Mouse (Mus musculus): ENCODE data around the gene Susd3.

Gene Susd3

DNA sequence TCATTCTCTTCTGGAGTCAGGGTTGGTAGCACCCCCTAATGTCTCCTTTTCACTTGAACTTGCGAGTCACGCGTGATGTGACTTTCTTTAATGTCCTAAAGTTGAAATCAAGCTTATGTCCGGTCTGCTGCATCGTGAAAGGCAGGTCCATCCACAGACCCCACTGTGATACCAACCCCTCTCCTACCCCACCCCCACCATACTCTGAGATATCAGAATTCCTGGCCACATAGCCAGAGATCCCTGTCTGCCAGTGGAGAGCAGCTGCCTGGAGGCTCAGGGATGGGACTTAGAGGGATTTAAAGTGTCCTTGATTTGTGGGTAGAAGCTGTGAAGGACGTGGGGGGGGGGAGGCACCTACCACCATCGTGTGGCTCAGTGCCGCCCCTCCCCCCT lies at the start of gene Susd3:
Gene Susd3 (minus strand): TSS at position 240 of the 396 bp plus-strand sequence.
- in situ Hi-C loops (cut with MboI, MseI): no loop called here

DNA sequence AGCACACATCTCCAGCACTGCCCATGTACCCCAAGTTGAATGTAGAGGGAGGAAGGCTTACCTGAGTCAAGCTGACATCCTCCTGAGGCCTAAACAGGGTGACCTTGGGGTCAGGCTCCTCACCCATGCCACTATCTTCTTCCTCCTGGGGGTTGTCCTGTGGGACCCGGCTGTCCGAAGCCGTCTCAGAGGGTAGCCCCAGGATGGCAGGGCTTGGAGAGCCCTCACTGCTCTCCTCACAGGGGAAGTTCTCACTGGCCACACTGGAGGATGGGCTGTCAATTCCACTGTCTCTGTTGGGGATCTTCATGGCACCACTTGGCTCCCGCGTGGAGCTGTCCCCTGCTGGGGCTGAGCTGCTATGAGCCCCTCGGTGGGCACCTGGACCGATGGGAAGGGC lies 47.8 kb upstream of the Susd3 start:
- in situ Hi-C loops (cut with MboI, MseI): no loop called here

DNA sequence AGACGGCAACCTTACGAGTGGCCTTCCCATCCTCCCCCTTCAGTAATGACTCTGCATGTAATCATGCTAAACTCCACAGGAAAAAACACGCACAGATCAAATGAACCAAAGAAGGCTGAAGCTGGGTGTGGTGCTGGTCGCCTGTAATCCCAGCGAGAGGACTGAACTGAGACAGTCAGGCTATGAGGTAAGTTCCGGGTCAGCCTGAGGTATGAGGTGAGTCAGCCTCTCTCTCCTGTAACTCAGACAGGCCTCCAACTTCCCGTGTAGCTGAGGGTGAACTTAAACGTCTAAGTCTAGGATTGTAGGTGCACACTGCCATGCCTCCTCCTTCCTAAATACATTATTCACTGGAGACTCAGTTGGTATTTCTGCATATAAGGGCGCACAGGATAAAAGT lies 45.6 kb upstream of the Susd3 start:
- in situ Hi-C loops (cut with MboI, MseI): no loop called here

DNA sequence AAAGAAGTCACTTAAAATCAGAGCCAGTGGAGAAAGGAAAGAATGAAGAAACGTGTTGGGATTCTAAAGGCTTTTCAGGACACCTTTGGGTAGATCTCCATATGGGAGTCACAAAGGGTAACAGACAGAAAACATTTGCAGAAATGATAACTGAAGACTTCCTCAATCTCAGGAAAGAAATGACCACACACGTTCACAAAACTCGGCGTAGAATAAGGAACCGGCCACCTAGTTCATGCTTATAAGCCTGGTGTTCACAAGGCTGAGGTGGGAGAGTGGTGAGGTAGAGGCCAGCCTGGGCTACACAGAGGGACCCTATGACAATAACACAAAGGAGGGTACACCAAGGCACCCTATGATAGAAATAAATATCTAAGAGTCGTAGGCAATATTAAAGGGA lies 43.4 kb upstream of the Susd3 start:
- in situ Hi-C loops (cut with MboI, MseI): no loop called here

DNA sequence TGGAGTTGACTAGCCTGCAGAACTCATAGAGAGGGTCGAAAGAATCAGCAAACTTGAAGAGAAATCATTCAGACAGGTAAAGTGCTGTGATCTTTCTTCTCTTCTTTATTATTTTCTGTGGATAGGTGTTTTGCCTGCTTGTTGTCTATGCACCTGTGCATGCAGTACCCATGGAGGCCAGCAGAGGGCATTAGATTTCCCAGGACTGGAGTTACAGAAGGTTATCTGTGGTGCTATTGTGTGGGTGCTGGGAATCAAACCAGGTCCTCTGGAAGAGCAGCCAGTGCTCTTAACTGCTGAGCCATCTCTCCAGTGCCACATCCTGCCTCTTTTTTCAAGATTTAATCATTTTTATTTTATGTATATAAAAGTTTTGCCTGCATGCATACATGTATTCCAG lies 42.9 kb upstream of the Susd3 start:
- in situ Hi-C loops (cut with MboI, MseI): no loop called here

DNA sequence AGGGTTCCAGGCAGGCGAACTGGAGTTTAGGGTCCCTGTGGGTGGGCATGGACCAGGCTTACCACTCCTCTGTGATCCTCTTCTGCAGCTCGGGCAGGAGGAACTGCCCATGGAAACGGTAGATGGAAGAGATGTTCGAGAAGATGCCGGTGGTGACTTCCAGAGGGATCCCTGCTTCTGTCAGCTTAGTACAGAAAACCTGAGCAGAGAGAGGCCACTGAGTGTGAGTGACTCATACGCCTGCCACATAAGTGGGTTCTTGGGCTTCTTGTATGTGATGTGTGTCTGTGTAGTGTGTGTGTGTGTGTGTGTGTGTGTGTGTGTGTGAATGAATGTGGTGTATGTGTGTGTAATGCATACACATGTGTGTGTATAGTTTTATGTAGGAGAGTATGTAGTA lies 38.7 kb upstream of the Susd3 start:
- in situ Hi-C loops (cut with MboI, MseI): no loop called here

DNA sequence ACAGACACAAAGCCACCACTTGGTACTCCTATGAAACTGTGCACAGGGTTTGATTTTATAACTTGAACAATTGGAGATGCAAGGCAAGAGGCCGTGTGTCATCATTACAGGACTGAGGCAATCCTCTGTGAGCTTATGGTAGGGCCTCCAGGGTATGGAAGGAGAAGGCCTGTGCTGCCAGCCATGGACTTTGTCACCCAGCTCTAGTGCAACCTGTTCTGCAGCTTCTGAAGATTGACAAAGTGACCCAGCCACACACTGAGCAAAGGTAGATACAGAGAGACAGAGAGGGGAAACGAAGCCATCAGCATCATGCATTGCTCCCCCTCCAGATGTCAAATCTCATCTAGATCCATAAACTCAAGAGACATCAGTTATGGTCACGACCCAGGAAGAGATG lies 38.2 kb upstream of the Susd3 start:
- in situ Hi-C loops (cut with MboI, MseI): no loop called here

DNA sequence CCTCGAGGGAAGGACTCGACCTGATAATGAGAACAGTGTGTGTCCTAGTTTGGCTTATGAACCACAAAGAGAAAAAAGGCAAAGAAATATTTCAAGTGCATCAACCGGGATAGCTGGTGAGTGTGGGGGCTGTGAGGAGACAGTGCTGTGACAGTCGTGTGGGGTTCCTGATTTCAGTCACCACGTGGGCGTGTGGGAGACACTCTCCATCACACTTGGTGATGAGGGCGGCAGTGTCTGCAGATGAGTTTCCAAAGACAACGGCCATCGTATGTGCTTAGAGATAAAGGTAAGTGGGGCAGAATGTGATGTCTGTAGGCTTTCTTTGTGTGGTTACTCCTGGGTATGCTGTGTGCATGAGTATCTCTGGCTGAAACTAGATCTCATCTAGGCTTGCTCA lies 35.2 kb upstream of the Susd3 start:
- in situ Hi-C loops (cut with MboI, MseI): no loop called here

DNA sequence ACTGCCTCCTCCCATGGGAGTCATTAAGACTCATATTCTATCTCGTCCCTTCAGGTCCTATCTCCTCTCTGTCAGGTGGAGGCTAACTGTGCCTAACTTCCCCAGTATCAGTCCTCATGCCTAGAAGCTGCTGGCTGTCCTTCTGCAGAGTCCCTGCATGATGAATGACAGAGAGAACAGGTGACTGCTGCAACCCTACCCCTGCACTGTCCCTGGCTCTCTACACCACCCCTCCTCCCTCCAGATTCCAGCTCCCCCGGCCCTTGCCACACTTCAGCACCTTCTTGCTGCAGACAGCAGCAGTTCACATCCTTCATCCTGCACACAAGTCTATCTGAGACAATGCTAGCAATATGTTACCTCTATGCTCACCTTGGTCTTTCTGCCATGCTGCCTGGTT lies 33.7 kb upstream of the Susd3 start:
- in situ Hi-C loops (cut with MboI, MseI): no loop called here

DNA sequence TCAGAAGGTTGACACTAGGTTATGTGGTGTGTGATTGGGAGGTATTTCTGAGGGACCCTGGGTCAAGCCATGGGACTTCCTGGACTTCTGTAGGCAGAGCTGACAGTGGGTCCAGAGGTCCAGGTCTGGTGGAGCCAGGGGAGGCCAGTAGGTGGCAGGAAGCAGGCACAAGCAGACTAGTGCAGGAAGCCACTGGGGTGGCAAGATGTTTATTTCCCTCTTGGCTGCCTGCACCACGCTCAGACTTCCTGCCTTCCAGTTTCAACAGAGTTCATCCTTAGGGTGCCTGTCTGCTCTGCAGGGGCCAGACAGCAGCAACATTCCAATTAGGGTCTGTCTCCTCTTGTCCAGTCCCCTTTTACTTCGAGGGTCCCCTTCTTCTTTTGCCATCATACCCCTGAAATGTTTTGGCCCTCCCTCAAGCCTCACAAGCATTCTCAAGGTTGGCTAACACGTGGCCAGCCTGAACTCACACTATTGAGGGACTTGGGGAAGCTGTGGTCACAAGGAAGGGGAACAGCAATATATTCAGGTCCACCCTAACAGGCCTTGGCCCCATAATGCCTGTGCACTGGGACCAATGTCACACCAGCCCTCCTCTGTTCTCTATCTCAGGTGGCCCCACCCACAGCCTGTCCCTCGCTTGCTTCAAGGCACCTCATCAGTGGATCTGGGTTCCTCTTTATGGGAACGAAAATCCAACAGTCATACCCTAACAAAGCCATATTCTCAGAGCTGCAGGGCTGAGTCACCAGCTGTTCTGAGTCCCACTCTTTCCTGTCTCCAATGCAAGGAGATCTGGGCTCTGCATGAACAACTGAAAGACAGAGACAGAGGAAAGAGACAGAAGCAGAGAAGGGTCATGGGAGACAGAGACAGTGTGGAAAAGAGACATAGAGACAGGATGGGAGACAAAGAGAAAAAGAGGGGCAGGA lies 23.6 kb upstream of the Susd3 start:
- in situ Hi-C loops (cut with MboI, MseI): no loop called here

DNA sequence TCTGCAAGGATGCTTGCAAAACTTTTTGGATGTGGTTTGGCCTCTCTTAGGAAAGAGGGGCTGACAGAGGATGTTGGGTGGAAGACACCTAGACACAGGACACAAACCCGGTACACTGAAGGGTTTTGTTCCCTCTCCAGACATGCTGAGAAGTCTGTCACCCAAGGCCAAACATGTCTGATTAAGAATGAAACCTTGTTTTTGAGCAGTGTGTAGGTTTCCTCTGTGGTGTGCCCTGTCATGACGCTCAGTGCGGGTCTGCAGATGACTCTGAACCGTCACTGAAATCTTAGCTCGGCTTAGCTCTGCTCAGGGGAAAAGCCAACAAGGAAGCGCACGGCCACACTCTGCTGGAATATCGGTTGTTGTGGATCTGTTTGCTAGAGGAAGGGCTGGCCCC lies 22.0 kb upstream of the Susd3 start:
- in situ Hi-C loops (cut with MboI, MseI): no loop called here

DNA sequence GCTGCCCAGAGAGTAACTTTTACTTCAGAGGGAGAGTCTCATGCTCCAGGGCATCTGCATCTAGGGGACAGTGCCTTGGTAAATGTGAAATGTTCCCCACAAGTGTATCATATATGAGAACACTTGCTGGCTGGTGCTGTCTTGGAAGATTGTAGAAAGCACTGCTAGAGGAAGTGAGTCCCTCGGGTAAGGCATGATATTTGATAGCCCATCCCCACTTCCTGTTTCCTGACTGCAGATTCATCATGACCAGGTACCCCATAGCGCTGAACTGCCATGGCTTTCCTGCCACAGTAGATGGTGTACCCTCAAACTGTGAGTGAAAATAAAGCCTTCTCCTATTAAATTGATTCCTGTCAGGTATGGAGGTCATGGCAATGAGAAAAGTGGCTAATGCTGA lies 19.1 kb upstream of the Susd3 start:
- in situ Hi-C loops (cut with MboI, MseI): no loop called here

DNA sequence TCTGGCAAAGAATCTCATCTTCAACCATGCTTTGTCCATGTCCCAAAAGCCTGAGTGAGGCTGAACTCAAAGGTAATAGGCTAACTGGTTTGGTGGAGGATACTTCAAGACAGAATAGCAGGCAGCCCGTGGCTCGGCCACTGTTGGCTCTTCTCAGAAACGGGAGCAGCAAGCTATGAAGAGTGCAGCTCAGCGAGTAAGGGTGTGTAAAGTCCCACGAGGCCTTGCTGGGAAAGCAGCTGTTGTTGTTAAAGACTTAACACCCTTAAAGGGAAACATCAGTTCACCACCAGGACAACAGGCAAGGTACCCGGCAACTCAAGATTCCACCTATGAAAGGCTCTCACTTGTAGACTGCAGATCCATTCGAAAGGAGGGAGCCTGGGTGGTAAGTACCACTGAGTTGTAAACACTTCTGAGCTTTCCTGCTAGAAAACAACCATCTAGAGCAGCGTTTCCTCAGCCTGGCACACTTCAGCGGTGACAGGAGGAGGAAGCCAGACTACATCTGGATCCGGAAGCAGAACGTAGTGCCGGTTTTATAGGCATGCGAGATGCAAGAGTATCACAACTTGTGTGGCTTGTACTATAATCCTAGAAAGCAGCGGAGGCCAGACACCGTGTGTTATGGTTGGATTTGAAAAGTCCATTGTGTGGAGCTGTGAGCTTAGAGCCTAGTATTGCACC lies 11.7 kb upstream of the Susd3 start:
- in situ Hi-C loops (cut with MboI, MseI): no loop called here

DNA sequence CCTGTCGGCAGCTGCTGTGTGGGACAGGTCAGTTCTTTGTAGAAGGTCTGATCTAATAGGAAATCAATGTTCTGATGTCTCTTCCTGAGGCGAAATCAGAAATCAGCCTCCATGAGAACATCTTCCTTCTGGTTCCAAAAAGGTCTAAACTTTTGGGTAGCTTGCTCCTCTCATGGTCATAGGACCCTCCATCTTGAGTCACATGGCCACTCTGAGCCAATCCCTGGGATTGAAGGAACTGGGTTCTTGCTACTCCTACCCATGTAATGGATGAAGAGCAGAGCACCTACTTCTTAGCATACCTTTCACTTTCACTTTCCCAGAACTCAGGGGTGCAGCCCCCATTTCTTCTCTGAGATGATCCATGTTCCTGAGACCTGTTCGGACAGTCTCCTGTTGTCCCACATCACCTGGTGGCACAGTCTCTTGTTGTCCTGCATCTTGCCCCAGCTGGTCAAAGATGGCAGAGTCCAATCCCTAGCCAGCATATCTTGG lies 9.4 kb upstream of the Susd3 start:
- in situ Hi-C loops (cut with MboI, MseI): no loop called here

DNA sequence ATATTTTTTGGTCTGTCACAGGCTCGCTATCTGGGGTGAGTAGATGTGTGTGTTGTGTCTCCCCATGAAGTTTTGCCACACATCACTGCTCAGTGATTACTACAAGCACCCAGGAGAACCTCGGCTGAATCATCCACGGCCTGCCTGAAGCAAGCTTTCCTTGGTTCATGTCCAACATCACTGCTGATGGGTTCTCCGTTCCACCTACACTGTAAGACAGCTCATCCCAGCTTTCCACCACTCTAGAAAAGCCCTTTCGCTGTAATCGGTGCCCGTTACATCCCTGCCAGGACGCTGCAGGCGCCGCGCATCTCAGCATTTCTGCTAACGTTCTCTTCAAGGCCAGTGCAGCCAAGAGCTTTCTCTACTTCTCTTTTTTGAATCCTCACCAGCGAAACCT lies 4.2 kb upstream of the Susd3 start:
- in situ Hi-C loops (cut with MboI, MseI): no loop called here

DNA sequence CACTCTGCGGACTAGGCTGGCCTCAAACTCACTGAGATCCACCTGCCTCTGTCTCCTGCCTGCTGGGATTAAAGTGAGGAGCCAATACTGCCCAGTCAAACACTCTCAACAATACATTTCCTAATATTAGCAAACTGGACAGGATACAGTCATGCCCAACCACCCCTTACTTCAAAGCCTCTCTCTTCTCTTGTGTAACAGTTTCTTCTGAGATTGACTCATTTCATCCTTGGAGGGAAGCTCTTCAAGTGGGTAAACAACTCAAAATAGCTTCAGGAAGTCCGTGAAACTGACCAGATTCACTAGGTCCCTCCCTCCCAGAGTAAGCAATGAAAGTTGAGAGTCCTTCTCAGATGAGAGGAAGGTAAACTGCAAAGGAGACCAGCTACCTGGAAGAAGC lies 3.6 kb upstream of the Susd3 start:
- in situ Hi-C loops (cut with MboI, MseI): no loop called here

DNA sequence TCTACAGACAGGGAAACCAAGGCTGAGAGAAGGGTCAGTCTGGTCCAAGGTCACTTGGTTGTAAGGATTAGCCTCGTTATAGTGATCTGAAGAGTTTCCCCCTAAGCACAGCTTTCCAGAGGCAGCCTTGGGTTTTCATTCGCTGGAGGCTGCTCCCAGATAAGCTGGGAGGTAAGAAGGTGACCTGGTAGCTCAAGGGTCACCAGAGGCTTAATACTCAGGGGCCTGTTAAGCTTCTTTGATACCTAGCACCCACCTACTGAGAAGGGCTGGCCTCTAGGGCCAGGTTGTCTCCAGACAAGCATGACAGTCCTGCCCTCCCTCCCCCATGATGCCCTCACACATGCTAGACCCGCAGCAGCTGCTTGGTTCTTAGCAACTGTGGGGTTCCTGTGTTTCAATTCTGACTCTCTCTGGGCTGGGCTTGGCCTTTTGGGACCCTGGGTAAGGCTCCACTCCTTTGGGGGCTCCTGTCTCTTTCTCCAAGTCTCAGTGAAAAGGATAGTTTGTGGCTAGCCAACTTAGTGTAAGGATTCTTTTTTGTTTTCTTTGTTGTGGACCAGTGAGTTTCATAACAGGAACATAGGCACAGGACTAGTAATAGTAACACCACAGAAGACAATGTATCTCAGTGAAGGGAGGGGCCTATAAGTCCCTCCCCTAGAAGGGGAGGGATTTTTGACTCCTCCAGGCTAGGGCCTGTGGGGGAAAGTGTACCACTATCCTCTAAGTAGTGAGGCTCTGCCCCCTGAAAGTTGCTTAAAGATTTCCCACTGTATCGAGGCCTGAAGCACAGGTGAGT lies 2.4 kb upstream of the Susd3 start:
- in situ Hi-C loops (cut with MboI, MseI): no loop called here

DNA sequence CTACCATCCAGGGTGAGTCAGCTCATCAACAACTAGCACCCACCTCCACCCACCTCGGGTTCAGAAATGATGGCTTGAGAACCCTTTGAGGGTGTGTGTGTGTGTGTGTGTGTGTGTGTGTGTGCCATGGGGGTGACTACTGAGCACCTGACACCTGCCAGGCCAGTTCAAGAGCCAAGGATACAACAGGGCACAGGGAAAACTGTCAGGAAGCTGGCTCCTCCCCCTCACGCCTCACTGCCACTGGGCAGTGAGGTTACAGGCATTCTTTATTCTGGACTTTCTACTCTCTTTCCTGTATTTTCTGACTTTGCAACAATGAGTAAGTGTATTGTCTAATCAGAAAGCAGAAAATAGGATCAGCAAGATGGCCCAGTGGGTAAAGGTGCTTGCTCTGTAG lies 1.1 kb upstream of the Susd3 start:
- in situ Hi-C loops (cut with MboI, MseI): no loop called here

DNA sequence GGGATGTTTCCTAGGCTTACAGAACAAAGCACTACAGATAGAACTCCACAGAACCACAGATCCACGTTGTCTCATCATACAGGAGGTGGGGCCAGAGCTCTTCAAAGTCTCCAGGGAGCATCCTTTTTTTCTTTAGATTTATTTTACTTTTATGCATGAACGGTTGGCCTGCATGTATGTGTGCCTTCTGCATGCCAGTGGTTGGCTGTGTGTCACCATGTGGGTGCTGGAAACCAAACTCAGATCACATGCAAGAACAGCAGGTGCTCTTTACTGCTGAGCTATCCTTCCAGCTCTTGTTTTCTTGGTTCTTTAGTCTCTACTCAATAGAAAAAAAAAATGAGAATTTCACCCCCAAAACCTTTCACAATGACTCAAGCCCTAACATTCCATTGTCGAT lies 417 bp upstream of the Susd3 start:
- in situ Hi-C loops (cut with MboI, MseI): no loop called here

DNA sequence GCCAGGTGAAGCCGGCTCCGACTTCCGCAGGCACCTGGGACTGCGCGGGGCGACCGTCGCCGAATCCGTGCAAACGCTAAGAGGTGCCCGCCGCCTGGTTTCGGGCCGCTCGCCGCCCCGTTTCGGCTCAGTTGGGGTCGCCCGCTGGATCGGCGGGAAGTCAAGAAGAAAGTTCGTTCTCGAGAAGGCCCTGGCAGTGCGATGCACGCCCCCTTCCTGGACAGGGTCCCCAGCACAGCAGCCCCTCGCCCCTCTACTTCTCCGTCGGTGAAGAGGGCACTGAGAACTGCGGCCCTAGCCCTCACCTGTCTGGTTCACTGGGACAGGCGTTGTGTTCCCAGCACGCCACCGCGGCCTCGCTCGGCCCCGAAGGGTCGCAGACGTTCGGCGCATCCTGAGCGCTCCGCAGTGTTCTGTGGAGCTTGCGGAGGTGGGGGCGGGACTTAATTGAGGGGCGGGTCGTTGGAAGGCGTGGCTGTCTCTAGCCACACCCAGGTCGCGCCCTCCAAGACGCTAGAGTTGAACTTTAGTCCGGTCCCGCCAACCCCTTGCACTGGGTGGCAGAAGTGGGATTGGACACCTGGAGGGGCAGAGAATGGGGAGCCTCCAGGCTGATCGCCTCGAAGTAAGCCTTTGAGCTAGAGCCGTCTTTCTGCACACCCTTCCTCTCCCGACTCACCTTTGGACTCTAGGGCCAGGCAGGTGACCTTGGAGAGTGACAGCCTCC lies 603 bp downstream of the Susd3 start:
- in situ Hi-C loops (cut with MboI, MseI): no loop called here

DNA sequence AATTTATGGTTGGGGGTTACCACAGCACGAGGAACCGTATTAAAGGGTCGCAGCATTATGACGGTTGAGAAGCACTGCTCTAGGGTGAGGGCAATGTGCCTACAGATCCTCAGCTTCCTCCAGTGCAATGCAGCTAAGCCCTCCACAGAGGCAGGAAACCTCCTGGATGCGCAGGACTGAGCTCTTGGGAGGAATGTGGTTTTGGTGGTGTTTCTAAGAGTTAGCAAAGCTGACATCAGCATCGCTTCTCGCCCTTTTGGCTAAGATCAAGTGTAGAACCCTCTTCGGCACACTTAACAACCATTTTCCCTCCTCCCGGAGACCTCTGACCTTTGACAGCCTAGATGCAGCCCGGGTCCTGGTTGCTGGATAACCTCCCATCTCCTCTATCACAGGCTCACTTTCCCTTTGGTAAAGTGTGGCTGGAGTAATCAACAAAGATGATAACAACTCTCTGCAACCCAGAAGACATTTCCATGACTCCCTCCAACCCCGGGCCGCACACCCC lies 1.2 kb downstream of the Susd3 start:
- in situ Hi-C loops (cut with MboI, MseI): no loop called here
